Mouse (Mus musculus) heart, postnatal 0 days (tissue): Measurements from ENCODE around the gene Ociad1.
"Not testable (repeated sequence)": the region's sequence is repeated elsewhere in the genome, so short reads cannot be mapped to it uniquely, and the experiment has no call there.

Source experiments
- CTCF ChIP-seq: IDR thresholded peaks from 2 replicates; pipeline ENCODE4 v1.5.1; 2016; ENCODE audit warnings: antibody characterized with exemption, control low read depth, low read depth
- EP300 ChIP-seq: IDR thresholded peaks from 2 replicates; pipeline ENCODE4 v1.6.1; 2016; ENCODE audit warnings: antibody characterized with exemption, low read depth

- not testable (repeated sequence) for TF ChIP-seq CTCF, EP300
Observed at GRCm38 (mm10) chr5:73322684-73323083, 30.1 kb downstream of the Ociad1 start.
